8 mouse cellular contexts compared by ENCODE assay signal in the genomic region with DNA sequence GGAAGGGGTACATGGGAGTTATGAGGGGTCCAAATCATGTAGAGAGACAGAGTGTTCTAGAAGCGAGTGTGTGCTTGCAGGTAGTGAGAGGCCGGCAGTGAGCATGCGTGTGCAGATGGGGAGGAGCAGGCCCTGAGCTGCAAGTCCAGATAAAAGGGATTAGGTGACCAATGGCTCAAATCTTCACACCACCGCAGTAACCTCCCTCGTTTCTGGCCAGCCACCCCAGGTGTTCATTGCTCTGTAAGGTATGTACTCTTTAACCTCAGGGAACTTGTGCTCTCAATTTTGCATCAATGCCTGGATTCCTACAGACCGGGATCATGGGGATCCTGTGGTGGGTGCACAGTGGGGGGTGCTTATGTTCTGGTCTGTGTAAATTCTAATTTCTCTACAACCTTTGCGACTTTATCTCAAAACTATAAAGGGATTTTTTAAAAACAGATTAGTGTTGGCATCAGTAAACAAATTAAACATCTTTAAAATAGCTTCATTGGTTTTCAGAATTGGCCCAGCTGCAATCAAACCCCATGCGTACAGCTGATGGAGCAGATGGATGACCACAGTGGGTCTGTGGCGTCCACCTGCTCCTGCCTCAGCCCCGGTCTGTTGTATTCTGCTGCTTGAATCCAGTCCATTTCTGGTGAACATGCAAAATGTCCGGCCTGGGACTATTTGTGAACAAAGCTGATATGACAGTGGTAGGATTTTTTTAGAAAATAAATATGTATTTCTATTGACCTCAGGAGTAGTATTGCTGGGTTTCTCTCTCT. TPM values are rescaled to one million over a fixed set of nuclear protein-coding genes. Genes with fewer than 3 reads are reported as not detected.
DNase-seq lines count a peak whose midpoint lies in the region; ATAC-seq lines count a peak whose summit lies in the region.

Gene Gnb5, plus strand, starts transcription at position 163 of the 773 bp plus-strand sequence.

- H3K36me3 ChIP-seq in embryonic facial prominence, embryonic 14.5 days (ENCODE audit: control insufficient read depth, insufficient read depth, low read length) = no peaks in the 10 kb centered on the region
- H3K36me3 ChIP-seq in hindbrain, embryonic 12.5 days = no peaks in the 10 kb centered on the region
- H3K36me3 ChIP-seq in midbrain, embryonic 11.5 days (ENCODE audit: control insufficient read depth, insufficient read depth, low read length) = no peaks in the 10 kb centered on the region

- no peak within 1 kb of the TSS for H3K4me3 ChIP-seq in embryonic facial prominence, embryonic 14.5 days (ENCODE audit: low read depth, low read length)
- H3K4me3 ChIP-seq in hindbrain, embryonic 12.5 days = no peak within 1 kb of the TSS
- H3K4me3 ChIP-seq in midbrain, embryonic 11.5 days (ENCODE audit: low read depth, low read length) = no peak within 1 kb of the TSS

- H3K27ac ChIP-seq in embryonic facial prominence, embryonic 14.5 days (replicated peaks; ENCODE audit: low read depth, low read length) = no peak within 1 kb of the TSS
- H3K27ac ChIP-seq in hindbrain, embryonic 12.5 days = no peak within 1 kb of the TSS
- no peak within 1 kb of the TSS for H3K27ac ChIP-seq in midbrain, embryonic 11.5 days (ENCODE audit: low read depth, low read length)

- no peak for ATAC-seq in embryonic facial prominence, embryonic 14.5 days (ENCODE audit: low read depth)
- no peak for ATAC-seq in hindbrain, embryonic 12.5 days (ENCODE audit: low FRiP score)
- ATAC-seq in midbrain, embryonic 11.5 days (ENCODE audit: low FRiP score) = no peak

- H3K9me3 ChIP-seq in embryonic facial prominence, embryonic 14.5 days (ENCODE audit: control insufficient read depth, low read length) = no peaks in the 10 kb centered on the region
- H3K9me3 ChIP-seq in hindbrain, embryonic 12.5 days (replicated peaks) = no peaks in the 10 kb centered on the region
- no peaks in the 10 kb centered on the region for H3K9me3 ChIP-seq in midbrain, embryonic 11.5 days (ENCODE audit: control insufficient read depth, low read length)

- DNase-seq in retina, adult 2 months (ENCODE audit: low read depth, low spot score) = peak; percentile 84
- DNase-seq in retina, postnatal 1 day = no peak
- no peak for DNase-seq in embryonic facial prominence, embryonic 14.5 days (ENCODE audit: low spot score)
- DNase-seq in midbrain, embryonic 11.5 days (ENCODE audit: low spot score, missing footprints) = no peak
- no peak for DNase-seq in right cerebral cortex, postnatal 4 days
- no peak for DNase-seq in ovary, postnatal 10 days (ENCODE audit: low spot score)
- no peak for DNase-seq in urinary bladder, adult 18-20 months (ENCODE audit: low spot score in 2 of 2)

- 80% methylated on average over 11 of the region's 11 CpGs for WGBS in embryonic facial prominence, embryonic 14.5 days
- WGBS in hindbrain, embryonic 12.5 days = 76% methylated on average over 11 of the region's 11 CpGs
- WGBS in midbrain, embryonic 11.5 days = 74% methylated on average over 11 of the region's 11 CpGs

- H3K4me1 ChIP-seq in embryonic facial prominence, embryonic 14.5 days (ENCODE audit: control insufficient read depth, insufficient read depth, low read length) = peaks cover 3% of the 10 kb centered on the region; the same call in 1 of the 2 replicates
- H3K4me1 ChIP-seq in hindbrain, embryonic 12.5 days = no peaks in the 10 kb centered on the region
- H3K4me1 ChIP-seq in midbrain, embryonic 11.5 days (ENCODE audit: control insufficient read depth, insufficient read depth, low read length) = no peaks in the 10 kb centered on the region

- H3K9ac ChIP-seq in embryonic facial prominence, embryonic 14.5 days (ENCODE audit: low read depth, low read length) = no peak within 1 kb of the TSS
- no peak within 1 kb of the TSS for H3K9ac ChIP-seq in hindbrain, embryonic 12.5 days
- H3K9ac ChIP-seq in midbrain, embryonic 11.5 days (ENCODE audit: low read length) = no peak within 1 kb of the TSS

- H3K27me3 ChIP-seq in embryonic facial prominence, embryonic 14.5 days (replicated peaks; ENCODE audit: control insufficient read depth, insufficient read depth, low read length) = no peaks in the 10 kb centered on the region
- no peaks in the 10 kb centered on the region for H3K27me3 ChIP-seq in hindbrain, embryonic 12.5 days
- H3K27me3 ChIP-seq in midbrain, embryonic 11.5 days (ENCODE audit: control insufficient read depth, insufficient read depth, low read length) = no peaks in the 10 kb centered on the region

- H3K4me2 ChIP-seq in embryonic facial prominence, embryonic 14.5 days (ENCODE audit: low read depth, low read length) = no peak within 1 kb of the TSS
- H3K4me2 ChIP-seq in hindbrain, embryonic 12.5 days (replicated peaks) = no peak within 1 kb of the TSS
- no peak within 1 kb of the TSS for H3K4me2 ChIP-seq in midbrain, embryonic 11.5 days

RNA-seq across cellular contexts. Expression of gene Gnb5, which starts in this region (rescaled TPM):
- polyA plus RNA-seq in embryonic facial prominence, embryonic 14.5 days (2014; fragmentation: Nextera tagmentation; extraction: Ambion mirVana) = 30.3 and 31.1 TPM in 2 replicates
- 33.4 and 35.3 TPM in 2 replicates for polyA plus RNA-seq in hindbrain, embryonic 12.5 days (2016; fragmentation: Nextera tagmentation; extraction: Ambion mirVana)
- 33.1 and 34.4 TPM in 2 replicates for polyA plus RNA-seq in midbrain, embryonic 11.5 days (2014; fragmentation: Nextera tagmentation; extraction: Ambion mirVana)
